Comparison of ENCODE assay signal across 16 mouse cellular contexts in the genomic region with DNA sequence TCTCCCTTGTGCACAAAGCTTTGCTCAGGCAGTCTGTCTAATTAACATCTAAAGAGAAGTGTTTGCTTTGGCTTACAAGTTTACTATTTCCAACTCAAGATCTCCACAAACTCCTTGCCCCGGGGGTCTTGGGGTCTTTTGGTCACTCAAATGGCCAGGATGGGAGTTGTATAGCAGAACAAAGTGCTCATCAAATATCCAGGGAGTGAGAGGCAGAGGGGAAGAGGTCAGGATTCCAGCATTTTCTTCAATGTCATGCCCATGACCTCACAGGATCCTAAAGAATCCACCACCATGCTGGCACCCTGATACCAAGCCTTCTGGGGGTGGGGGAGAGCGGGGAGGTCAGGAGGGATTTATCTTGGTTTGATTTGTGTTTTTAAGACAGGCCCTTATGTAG. TPM values are rescaled to one million over a fixed set of nuclear protein-coding genes. Genes with fewer than 3 reads are reported as not detected.
"Had no signal": no experiment of that assay in that cellular context is flagged by ENCODE, and none has a peak within 500 bp of the region (broad histone marks: within the 10 kb centered on the region; RNA-seq: fewer than 3 reads in every experiment).

No protein-coding gene starts in this region.

- H3K36me3 ChIP-seq: neural tube, embryonic 15.5 days; stomach, embryonic 15.5 days had no signal

- H3K9ac ChIP-seq: neural tube, embryonic 15.5 days; stomach, embryonic 15.5 days had no signal

- H3K27me3 ChIP-seq: neural tube, embryonic 15.5 days; stomach, embryonic 15.5 days had no signal

- H3K9me3 ChIP-seq: neural tube, embryonic 15.5 days; stomach, embryonic 15.5 days had no signal

- DNase-seq: retina, postnatal 1 day; right cerebral cortex, adult 18-20 months; right cerebral cortex, postnatal 14 days; right cerebral cortex, postnatal 25 days; right cerebral cortex, postnatal 4 days; spleen, adult 18-20 months; thymus, adult 18-20 months; thymus, adult 2 months; thymus, postnatal 14 days; thymus, postnatal 25 days; thymus, postnatal 36 days; thymus, postnatal 4 days had no signal

- H3K4me2 ChIP-seq: neural tube, embryonic 15.5 days; stomach, embryonic 15.5 days had no signal

- H3K27ac ChIP-seq: neural tube, embryonic 15.5 days; stomach, embryonic 15.5 days; stomach, postnatal 0 days had no signal

- H3K4me3 ChIP-seq: neural tube, embryonic 15.5 days; stomach, embryonic 15.5 days had no signal

- H3K4me1 ChIP-seq: neural tube, embryonic 15.5 days; stomach, embryonic 15.5 days had no signal

RNA-seq across cellular contexts. Expression of a gene that starts 59.9 kb away (rescaled TPM):
- total RNA-seq: neutrophil, adult 5-6 weeks had no signal
